Mouse (Mus musculus): ENCODE measurements at regions not wholly inside any gene's neighbourhood (a gene's known extent, or its start where the extent isn't known, plus 50 kb on each side); places are given as distances from the start of the nearest gene placed in this dataset.

DNA sequence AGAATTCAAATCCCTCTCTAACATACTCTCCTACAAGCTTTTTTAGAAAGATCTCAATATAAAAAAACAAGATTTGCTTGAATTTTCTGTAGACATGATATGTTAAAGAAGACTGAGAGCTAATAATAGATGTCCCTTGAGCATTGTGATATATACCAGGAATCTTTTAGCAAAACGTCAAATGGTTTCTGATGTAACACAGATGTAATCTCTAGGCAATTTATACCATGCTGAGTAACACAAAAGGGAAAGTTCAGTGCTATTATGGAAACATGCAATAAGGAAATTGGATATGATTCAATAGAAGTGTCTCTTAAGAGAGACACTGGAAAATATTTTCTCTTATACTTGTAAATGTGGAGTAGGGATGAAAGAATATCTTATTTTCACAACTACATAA, 434.8 kb upstream of the Fsip2 start:
- DNase-seq (ENCODE audit: low spot score in 2 of 2), result no peak

DNA sequence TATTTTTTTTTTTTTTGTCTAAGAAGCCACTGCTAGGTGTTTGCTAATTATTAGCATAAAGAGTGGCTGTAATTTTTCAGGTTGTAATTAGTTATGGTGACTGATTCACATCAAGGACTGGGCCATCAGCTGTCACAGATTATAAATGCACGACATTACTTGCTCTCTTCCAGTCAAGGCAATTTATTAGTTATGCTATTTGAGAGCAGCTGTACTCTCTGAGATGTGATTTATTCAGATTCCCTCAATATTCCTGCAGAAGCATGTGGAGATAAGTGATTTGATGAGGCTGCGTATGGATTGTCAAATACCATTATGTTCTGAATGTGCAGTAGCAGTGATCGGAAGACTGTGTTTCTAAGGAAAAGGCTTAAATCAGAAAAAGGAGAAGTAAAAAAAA, 428.3 kb upstream of the Fsip2 start:
- DNase-seq (ENCODE audit: low spot score in 2 of 2), result no peak

DNA sequence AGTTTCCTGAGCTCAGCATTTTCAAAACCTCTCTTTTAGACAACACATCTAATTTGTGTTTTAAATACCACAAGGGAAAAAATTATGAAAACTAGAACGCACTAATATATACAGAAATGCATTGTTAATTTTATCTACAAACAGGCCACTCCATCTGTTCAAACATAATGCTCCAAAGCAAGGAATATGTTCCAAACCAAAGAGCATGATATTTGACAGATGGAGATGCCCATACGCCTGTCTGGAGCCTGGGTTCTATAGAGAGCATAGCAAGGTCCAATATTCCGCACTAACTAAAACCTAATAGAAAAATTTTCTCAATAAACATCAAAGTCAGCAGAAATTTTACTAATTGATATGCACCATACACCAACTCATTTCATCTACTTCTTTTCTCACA, 423.5 kb upstream of the Fsip2 start:
- DNase-seq (ENCODE audit: low spot score in 2 of 2), result peak in 1 of 2 experiments; percentile 22

DNA sequence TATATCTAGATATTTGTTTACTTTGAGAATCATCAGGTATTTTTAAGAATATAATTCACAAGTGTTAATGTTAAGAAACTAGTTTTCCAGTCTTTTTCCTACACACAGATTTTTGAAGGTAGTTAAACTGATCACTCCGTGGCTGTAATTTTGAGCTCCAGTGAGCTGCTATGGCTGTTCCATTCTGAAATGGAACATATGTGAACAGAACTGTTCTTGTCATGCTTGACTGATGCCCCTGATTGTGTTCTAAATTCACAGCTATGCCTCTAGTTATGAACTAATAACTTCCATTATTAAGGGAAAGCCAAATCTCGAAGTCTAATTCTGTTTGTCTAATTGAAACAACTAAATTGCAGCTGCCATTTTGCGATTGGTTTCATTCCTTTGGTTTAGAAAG, 404.5 kb upstream of the Fsip2 start:
- DNase-seq (ENCODE audit: low spot score in 2 of 2), result no peak

DNA sequence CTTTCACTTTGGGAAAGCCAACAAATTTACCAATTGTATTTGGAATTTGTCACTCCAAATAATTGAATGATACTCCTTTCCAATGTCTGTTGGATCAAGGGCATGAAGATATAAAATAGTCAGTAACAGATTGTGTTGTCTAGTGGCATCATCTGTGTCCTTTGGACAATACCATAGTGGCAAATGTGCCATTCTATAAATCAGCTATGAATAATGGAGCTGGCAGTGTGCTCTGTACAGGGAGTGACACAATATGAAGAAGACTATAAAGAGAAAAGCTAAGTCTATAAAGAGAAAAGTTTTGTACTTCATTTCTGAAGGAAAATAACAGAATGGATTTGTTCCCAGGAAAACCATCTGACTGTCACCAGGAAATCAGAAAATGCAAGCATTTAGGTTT, 402.8 kb upstream of the Fsip2 start:
- no peak for DNase-seq (ENCODE audit: low spot score in 2 of 2)

DNA sequence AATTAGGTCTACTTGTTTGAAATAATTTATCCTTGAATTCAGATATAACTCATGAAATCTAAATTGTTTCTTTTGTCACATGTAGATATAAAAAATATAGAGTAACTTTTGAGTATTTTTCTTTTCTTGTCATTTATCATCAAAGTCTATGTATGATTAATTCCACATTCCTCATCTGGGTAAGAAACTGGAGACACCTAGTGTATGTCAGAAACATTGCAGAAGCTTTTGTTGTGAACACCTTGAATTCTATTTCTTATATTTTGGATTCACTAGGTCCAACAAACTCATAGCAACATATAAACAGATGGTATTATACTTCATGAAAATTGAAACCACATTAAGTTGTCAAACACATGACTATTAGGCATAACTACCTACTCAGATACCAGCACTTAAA, 373.1 kb upstream of the Fsip2 start:
- DNase-seq (ENCODE audit: low spot score in 2 of 2), result no peak

DNA sequence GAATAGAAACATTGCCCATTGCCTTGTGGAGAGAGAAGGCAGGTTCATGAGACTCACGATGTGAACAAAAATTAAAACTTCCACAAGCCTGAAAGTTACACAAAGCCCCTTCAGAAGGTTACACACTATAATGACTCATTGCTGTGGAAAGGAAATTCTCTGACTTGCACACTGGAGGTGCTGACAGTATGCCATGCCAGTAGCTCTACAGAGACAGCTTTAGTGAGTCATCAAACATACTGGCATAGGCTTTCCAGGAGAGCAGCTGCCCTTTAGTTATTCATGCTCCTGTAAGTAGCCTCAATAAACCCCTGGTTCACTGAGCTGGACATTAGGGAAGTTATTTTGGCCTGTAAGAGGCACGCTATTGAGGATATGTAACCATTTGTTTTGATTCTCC, 371.3 kb upstream of the Fsip2 start:
- no peak for DNase-seq (ENCODE audit: low spot score in 2 of 2)

DNA sequence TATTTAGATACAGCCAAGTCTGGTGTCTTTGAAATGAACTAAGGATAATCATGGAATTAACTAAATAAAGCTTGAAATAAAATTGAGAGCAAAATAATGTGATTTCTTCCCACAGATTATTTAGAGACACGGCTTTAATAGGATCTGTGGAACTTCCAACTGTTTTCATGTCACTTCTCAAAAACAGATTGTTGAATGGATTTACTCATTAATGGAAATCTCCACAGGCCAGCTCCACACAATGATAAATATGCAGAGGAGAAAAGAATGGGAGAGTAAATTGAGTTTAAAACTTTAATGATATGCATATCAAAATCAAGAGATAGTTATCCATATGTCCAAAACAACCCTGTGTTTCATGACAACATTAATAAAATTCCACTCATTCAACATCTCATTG, 369.6 kb upstream of the Fsip2 start:
- no peak for DNase-seq (ENCODE audit: low spot score in 2 of 2)

DNA sequence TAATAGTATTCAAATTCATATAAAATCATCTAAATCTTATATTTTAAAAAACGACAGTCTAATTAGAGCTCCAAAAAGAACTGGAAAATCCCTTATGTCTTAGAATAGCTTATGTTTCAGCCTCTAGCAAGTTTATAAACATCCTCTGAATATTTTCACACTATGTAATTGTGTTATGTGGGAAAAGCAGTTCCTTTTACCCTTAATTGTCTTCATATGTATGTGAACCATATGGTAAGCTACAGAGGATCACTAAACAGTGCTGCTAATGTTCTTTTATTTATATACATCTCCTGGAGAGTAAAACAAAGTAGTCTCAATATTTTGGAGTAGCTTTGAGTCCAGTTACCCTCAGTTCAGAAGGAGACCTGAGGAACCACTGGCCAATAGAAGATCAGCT, 363.8 kb upstream of the Fsip2 start:
- no peak for DNase-seq (ENCODE audit: low spot score in 2 of 2)

DNA sequence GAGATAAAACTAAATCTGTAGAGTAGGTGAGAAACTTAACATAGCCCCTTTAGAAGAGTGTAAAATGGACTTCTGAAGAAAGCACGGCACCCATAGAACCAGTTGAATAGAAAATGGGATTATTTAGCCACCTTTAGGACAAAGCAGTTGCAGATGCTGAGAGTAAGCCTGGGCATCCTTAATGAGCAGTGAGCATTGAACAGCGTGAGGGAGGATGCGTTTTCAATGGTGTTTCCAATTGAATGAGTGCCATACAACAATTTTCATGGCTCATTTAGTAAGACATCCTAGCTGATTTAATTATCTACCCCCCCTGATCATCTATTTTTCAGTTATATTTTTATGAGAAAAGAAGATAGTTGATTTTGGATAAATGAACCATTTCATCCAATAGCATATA, 327.2 kb upstream of the Fsip2 start:
- no peak for DNase-seq (ENCODE audit: low spot score in 2 of 2)

DNA sequence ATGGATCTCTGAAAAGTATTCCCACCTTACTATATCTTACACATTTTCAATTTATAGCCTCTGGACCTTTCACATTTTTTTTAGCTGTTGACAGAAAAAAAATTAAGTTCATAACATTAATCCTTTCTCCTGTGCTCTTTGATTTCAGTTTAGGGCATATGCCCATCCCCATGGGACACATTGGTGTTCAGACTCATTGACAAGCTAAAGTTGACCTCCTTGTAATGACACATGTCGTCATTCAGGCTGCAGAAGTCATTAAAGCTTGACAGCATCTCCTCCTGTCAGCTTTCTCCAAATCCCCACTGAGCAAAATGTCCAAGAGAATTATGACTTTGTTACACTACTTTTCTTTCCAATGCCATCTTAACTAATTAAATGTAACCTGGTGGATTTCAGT, 322.9 kb upstream of the Fsip2 start:
- DNase-seq (ENCODE audit: low spot score in 2 of 2), result no peak

DNA sequence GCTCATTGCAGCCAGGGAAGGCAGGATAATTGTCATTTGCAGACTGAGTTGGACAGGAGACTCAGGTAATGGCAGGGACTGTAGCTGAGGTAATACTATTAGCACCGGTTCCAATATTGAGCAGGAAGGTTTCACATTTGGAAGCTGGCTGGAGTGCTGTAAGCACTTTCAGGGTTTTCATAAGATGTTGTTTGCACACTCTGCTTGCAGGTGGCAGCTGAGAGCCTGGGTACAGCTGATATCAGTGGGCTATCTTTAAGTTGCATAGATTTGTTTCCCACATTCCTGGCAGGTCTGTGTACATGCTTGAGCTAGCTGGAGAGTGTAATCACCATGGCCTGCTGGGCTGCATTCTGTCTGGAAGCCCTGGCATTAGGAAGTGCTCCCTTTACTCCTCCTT, 299.0 kb upstream of the Fsip2 start:
- no peak for DNase-seq (ENCODE audit: low spot score in 2 of 2)
